Mouse (Mus musculus): ENCODE measurements around the gene Ctnnd2.

- TF ChIP-seq CTCF (IDR thresholded peaks at IDR 0.05; ENCODE audit: low read depth, low read length) (no peak), POLR2A (IDR thresholded peaks at IDR 0.05; ENCODE audit: extremely low read depth, insufficient read depth, low read length) (no peak)
These were observed 521.4 kb downstream of the Ctnnd2 start for GRCm38 (mm10) chr15:30693754-30694205.
